Mouse (Mus musculus): ENCODE results near the gene Snap47. TPM values are rescaled to one million over a fixed set of nuclear protein-coding genes. Genes with fewer than 3 reads are reported as not detected.
"Not testable (repeated sequence)": the region's sequence is repeated elsewhere in the genome, so short reads cannot be mapped to it uniquely, and the experiment has no call there.

Snap47 gene
- total RNA-seq, 2 experiments from 2014 or later = 3.3 to 4.9 TPM

DNA sequence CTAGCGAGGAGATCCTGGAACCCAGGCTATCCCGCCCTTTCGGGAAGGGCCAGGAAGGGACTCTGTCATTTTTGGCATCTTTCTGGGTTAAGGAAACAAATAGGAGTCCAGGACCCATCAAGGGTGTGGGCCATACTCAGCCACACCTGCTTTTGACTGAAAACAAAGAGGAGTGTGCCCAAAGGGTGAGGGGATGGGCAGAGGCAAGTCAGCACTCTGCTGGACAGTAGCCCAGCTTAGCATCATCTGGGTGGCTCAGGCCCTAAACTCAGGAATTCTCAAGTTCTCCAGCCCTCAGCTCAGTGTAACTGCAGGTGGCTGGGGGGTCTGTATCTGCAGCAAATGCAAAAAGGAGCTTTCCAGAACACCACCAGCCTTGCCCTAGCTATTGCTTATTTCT, 73.0 kb downstream of the Snap47 start:
- no peak for ATAC-seq (ENCODE audit: poor library complexity, severe bottlenecking)

DNA sequence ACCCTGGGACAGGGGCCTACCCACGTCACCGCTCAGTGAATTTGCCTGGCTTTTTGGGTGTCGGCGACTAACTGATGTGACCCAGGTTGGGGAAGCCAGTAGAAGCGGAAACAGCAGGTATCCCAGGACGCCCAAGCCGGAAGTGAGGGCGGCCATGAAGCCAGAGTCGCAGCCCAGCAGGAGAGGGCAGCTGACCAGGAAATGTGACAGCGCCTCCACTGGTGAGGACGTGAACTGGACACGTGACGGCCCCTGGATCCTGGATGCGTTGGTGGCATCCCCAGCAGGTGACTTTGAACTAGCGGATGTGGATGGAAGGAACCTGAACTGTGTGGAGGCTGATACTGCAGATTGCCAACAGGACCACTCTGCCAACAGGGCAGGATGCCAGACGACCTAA, 75.5 kb downstream of the Snap47 start, which contains the start of gene Prss38:
TSS of gene Prss38 (minus strand) at position 183 of the 400 bp plus-strand sequence.
- ATAC-seq (ENCODE audit: poor library complexity, severe bottlenecking) = no peak

DNA sequence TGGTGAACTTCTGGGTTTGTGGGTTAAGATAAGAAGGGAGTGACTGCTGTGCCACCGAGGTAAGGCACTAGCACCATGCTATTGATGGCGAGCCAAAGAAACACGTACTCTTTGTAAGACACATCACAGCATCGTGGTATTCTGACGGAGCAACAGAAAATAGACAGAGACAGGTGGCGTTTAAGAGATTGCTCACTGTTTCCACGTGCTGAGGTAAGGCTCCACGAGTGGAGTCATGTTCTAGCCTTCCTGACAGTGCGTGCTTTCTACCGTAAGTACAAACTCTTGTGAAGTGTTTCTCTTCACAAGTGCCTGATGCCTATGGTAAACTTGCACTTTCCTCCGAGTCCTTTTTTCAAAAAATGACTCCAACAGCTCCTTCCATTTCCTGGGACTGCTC, 81.1 kb downstream of the Snap47 start:
- ATAC-seq (ENCODE audit: poor library complexity, severe bottlenecking) = no peak

DNA sequence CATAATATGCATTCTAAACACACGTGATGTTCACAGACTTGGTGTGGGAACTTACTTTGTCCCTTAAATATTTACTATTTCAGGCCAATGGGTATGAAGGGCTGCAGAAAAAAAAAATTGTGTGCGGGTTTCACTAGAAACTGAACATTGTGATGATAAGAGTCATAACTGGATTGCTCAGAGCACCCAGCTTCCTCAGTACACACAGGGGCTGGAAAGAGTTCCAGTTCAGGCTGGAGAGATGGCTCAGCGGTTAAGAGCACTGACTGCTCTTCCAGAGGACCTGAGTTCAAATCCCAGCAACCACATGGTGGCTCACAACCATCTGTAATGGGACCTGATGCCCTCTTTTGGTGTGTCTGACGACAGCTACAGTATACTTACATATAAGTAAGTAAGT, 83.0 kb downstream of the Snap47 start:
- ATAC-seq (ENCODE audit: poor library complexity, severe bottlenecking) = not testable (repeated sequence)

DNA sequence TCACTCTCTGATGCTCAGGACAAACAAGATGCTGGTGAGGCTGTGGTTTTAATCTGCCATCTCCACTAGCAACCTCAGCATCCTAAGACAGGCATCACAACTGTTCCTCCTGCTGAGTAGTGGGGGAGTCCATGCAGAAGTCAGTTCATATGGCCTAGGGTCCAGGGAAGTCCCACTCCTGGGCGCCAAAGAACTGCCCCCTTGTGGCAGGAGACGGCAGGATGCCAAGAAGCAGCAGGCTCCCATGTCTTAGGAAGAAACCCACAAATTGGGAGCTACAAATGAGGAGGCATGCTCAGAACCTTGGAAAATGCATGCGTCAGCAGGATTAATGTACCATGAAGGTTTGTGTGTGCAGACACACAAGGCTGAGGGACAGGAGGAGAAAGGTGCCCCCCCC, 84.4 kb downstream of the Snap47 start:
- no peak for ATAC-seq (ENCODE audit: poor library complexity, severe bottlenecking)

DNA sequence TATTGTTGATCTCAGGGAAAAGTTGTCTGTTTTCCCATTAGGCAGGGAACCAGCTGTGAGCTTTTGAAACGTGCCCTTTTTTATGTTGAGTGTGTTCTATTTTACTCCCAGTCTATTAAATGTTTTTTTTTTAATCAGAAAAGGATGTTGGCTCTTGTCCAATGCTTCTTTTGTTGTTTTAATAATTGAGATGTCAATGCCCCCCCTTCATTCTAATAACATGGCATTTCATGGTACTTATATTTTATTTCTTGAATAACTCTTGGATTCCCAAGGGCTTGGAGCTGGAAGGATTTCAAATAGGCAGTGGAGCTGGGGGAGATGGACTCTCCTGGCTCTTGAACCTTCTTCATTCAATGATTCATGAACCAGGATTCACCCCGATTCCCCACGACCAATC, 85.0 kb downstream of the Snap47 start:
- ATAC-seq (ENCODE audit: poor library complexity, severe bottlenecking) = no peak

DNA sequence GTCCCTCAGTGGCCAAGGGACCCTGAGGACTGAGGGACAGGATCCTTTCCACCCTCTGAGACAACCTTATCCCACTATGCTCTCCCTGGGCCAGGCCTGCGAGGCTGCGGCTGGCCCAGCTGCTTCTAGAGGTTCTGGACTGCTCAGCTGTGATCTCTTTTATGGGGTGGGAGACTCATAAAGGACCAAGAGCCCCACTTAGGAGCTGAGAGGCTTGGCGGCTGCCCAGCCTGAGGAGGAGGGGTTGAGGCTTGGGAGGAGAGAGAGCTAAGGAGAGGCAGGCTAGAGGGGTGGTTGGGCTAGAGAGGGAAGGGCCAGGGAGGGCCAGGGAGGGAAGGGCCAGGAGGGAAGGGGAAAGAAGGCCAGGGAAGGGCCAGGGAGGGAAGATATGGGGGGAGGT, 86.6 kb downstream of the Snap47 start:
- no peak for ATAC-seq (ENCODE audit: poor library complexity, severe bottlenecking)

DNA sequence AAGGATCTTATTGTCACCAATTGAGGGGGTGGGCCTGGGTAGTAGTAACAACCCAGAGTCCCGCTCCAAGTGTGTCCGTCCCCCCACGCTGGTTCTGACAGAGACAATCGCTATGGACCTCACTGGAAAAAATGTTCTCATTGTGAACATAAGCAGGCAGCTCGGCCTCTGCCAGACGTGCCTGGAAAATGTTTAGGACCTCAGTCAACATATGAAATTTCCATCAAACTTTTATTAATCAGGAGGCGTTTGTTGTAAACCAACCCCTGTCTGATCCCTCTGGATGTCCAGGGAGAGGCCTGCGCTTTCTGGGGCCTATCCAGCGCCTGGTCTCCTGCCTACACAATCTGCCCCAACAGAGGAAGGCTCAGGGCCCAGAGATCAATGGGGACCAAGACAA, 87.0 kb downstream of the Snap47 start:
- ATAC-seq (ENCODE audit: poor library complexity, severe bottlenecking) = no peak

DNA sequence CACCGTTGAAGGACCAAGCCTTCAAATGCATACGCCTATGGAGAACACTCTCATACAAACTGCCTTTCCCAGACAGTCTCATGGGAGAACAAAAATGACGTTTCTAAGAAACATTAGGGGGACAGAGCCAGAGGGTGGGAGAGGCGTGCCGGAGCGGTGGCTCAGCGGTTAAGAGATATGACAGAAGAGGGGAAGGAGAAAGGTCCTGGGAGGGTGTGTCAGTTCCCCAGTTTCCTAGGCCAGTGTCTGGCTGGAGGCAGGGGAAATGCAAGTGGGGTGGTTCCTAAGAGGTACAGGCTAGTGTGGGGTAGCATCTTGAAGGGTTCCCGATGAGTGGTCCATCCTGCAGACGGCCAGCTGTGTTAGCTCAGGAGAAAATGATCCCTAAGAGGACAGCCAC, 89.7 kb downstream of the Snap47 start:
- ATAC-seq (ENCODE audit: poor library complexity, severe bottlenecking) = no peak

Other genes with a start within 250 kb of the Snap47 start
- 14.7 and 17.6 TPM in 2 replicates for gene Mrpl55, start 248.7 kb downstream of the Snap47 start, total RNA-seq (2015)
- gene Mrpl55, start 248.7 kb downstream of the Snap47 start, total RNA-seq (2017) = 35.3 and 36.2 TPM in 2 replicates
- 8.3 and 8.6 TPM in 2 replicates for gene 2310033P09Rik, start 242.9 kb downstream of the Snap47 start, total RNA-seq (2015)
- gene 2310033P09Rik, start 242.9 kb downstream of the Snap47 start, total RNA-seq (2017) = 7.2 and 8.7 TPM in 2 replicates
- 312 and 325 TPM in 2 replicates for gene Arf1, start 222.9 kb downstream of the Snap47 start, total RNA-seq (2015)
- 342 and 408 TPM in 2 replicates for gene Arf1, start 222.9 kb downstream of the Snap47 start, total RNA-seq (2017)
- gene Wnt3a, start 160.4 kb downstream of the Snap47 start, total RNA-seq (2015) = not detected in 2 replicates
- gene Wnt3a, start 160.4 kb downstream of the Snap47 start, total RNA-seq (2017) = not detected in 2 replicates
- gene Wnt9a, start 144.3 kb downstream of the Snap47 start, total RNA-seq (2015) = not detected in 2 replicates
- not detected in 2 replicates for gene Wnt9a, start 144.3 kb downstream of the Snap47 start, total RNA-seq (2017)
- gene Prss38, start 75.5 kb downstream of the Snap47 start, total RNA-seq (2015) = not detected in 2 replicates
- gene Prss38, start 75.5 kb downstream of the Snap47 start, total RNA-seq (2017) = not detected in 2 replicates
- gene Jmjd4, start 1.1 kb downstream of the Snap47 start, total RNA-seq (2015) = 1.9 and 2.3 TPM in 2 replicates
- gene Jmjd4, start 1.1 kb downstream of the Snap47 start, total RNA-seq (2017) = 1.8 and 2.0 TPM in 2 replicates
- 0.40 and 1.2 TPM in 2 replicates for gene Zfp867, start 21.3 kb upstream of the Snap47 start, total RNA-seq (2015)
- 0.59 and 0.77 TPM in 2 replicates for gene Zfp867, start 21.3 kb upstream of the Snap47 start, total RNA-seq (2017)
- gene Zkscan17, start 75.6 kb upstream of the Snap47 start, total RNA-seq (2015) = 9.0 and 9.4 TPM in 2 replicates
- gene Zkscan17, start 75.6 kb upstream of the Snap47 start, total RNA-seq (2017) = 7.4 and 13.4 TPM in 2 replicates
- 23.8 and 32.5 TPM in 2 replicates for gene Nlrp3, start 90.4 kb upstream of the Snap47 start, total RNA-seq (2015)
- gene Nlrp3, start 90.4 kb upstream of the Snap47 start, total RNA-seq (2017) = 41.2 and 43.0 TPM in 2 replicates
- not detected in 2 replicates for gene Olfr222, start 125.0 kb upstream of the Snap47 start, total RNA-seq (2015)
- gene Olfr222, start 125.0 kb upstream of the Snap47 start, total RNA-seq (2017) = not detected in 2 replicates
- gene Olfr223, start 142.1 kb upstream of the Snap47 start, total RNA-seq (2015) = not detected in 2 replicates
- not detected in 2 replicates for gene Olfr223, start 142.1 kb upstream of the Snap47 start, total RNA-seq (2017)
- gene Mprip, start 210.1 kb upstream of the Snap47 start, total RNA-seq (2015) = 23.7 and 26.2 TPM in 2 replicates
- 58.6 and 61.8 TPM in 2 replicates for gene Mprip, start 210.1 kb upstream of the Snap47 start, total RNA-seq (2017)

Measured in megakaryocyte, adult 5-6 weeks (primary cell).